Mouse (Mus musculus) liver, adult (tissue): ENCODE measurements around the gene Esp31.

ENCODE experiments used
- GATA4 ChIP-seq: IDR thresholded peaks from 2 replicates; pipeline ENCODE4 v1.6.1; 2014; ENCODE audit warnings: mild to moderate bottlenecking, low read length; ENCODE audit not compliant: insufficient replicate concordance

Esp31 gene

GRCm38 (mm10) chr17:38639147-38639546, at the start of gene Esp31:
Gene Esp31 (plus strand): TSS chr17:38639447.
- no peak for TF ChIP-seq GATA4
